Mouse (Mus musculus): ENCODE measurements around the gene Trappc11. TPM values are rescaled to one million over a fixed set of nuclear protein-coding genes. Genes with fewer than 3 reads are reported as not detected.

Gene Trappc11
- polyA plus RNA-seq, 1 experiment from 2014 or later = 23.9 TPM

DNA sequence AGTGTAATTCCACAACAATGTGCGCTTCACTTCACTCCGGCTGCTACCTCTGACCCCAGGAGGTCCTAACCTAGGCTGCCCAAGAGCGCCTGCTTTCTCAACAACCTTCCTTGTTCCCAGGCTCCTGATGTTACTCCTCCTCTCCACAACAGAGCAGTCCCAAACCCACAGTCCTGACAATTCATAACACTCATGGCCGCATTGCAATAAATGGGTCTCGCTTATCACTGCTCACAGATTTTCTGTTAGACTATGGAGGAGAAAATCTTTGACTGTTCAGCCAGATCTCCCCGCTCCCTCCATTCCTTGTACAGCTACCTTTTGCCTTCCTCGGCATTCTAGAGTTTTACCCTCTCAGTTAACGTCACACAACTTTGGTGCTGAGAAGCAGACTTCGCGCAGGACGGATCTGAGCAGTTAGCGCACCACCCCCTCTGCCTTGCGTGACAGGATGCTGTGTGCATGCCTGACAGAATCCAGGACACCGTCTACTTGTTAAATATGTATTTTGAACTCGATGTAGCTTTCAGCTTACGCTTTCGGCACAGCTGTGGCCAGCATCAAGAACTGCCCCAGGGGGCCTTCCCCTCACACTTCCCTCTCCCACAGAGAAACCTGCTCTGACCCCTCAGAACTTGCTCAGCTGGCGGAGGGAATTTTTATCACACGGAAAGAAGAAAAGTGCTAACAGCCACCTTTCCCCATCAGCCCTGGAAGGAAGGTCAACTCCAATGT, 86.8 kb downstream of the Trappc11 start, which contains the start of gene Stox2:
Gene Stox2, minus strand, starts transcription at position 51 of the 735 bp plus-strand sequence.
- no peak within 1 kb of the TSS for H3K27ac ChIP-seq
- H3K4me3 ChIP-seq (ENCODE audit: inconsistent target) = no peak within 1 kb of the TSS
- no peaks in the 10 kb centered on the region for H3K79me2 ChIP-seq (ENCODE audit: inconsistent target)
- no peaks in the 10 kb centered on the region for H3K36me3 ChIP-seq (ENCODE audit: inconsistent target)
- WGBS (ENCODE audit: missing documents) = 93% methylated on average over 19 of the region's 19 CpGs

Other genes with a start within 250 kb of the Trappc11 start
- gene Stox2, start 87.1 kb downstream of the Trappc11 start, polyA plus RNA-seq (2018) = not detected in 3 replicates
- 12.4 to 26.6 TPM (median 18.4 TPM) in 3 replicates for gene Rwdd4a, start 194 bp upstream of the Trappc11 start, polyA plus RNA-seq (2018)
- 12.1 to 21.8 TPM (median 18.8 TPM) in 3 replicates for gene Ing2, start 142.1 kb upstream of the Trappc11 start, polyA plus RNA-seq (2018)
- 4.7 to 7.6 TPM (median 5.2 TPM) in 3 replicates for gene Cdkn2aip, start 180.5 kb upstream of the Trappc11 start, polyA plus RNA-seq (2018)

Measured in macrophage (primary cell).